Mouse (Mus musculus) lung, postnatal 25 days (tissue): ENCODE data around the gene 1600014C10Rik.
A peak's percentile ranks its signal among the peaks of the same experiment; 100 is the strongest.

Source experiments
- DNase-seq: peaks from one replicate; pipeline ENCODE4 v3.0.0; 2022; ENCODE audit warnings: low spot score

Gene 1600014C10Rik

DNA sequence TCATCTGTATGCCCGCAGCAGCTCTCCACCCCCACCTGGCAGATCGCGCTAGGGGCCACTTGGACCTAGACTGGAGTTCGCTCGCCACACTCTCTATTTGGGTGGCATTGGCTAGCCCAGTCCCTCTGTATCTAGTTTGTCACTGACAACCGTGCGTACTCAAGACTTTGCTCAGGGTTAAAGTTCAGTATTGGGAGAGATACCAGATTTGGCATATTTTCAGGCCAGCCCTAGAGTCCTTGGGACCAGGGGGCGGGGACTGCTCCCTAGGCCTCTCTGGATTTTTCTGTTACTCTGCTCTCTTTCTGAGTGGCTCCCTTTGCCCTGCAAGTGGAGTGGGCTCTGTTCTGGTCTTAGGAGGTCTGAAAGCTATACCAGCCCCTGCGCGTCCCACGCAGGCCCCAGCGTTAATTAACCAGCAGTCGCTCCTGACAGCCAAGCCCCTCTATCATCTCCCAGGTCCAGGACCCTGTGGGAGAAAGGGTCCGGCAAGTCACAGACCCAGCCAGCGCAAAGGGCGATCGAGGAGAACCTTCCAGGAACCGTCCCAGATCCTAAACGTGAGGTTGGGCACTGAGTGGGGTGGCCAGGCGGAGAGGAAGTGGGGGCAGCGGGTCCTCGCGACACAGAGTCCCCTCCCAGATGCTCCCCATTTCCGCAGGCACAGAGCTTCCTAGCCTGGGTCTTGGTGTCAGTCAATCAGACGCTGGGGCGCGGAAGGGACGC is at the start of gene 1600014C10Rik:
1600014C10Rik (plus strand) TSS at position 256 of the 726 bp plus-strand sequence.
- DNase-seq = no peak

DNA sequence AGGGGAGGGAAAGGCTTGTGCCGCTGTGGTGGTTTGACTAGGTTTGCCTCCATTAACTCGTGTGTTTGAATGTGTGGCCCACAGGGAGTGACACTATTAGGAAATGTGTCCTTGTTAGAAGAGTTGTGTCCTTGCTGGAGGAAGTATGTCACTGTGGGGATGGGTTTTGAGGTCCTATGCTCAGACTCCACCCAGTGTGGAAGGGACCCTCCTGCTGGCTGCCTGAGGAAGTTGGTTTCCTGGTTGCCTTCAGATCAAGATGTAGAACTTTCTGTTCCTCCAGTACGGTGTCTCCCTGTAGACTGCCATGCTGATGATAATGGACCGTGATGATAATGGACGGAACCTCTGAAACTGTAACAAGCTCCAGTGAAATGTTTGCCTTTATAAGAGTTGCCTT is 48.5 kb upstream of the 1600014C10Rik start:
- no peak for DNase-seq

DNA sequence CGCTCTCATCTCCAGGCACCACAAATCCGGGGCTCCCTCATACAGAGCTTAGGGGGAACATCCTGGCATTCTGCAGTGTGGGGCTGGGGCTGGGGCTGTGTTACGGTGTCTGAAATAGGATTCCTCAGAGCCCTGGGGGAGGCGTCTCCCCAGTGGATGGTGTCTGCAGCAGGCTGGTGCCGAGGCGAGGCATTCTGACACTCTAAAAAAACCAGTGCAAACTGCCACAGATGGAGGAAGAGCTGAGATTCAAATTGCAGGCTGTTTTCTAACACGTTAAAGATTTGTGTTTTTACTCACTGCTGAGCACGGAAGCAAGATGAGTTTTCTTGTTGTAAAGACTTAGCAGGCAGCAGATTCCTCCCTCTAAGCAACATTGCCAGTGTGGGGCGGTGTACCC is 42.7 kb upstream of the 1600014C10Rik start:
- DNase-seq = no peak

DNA sequence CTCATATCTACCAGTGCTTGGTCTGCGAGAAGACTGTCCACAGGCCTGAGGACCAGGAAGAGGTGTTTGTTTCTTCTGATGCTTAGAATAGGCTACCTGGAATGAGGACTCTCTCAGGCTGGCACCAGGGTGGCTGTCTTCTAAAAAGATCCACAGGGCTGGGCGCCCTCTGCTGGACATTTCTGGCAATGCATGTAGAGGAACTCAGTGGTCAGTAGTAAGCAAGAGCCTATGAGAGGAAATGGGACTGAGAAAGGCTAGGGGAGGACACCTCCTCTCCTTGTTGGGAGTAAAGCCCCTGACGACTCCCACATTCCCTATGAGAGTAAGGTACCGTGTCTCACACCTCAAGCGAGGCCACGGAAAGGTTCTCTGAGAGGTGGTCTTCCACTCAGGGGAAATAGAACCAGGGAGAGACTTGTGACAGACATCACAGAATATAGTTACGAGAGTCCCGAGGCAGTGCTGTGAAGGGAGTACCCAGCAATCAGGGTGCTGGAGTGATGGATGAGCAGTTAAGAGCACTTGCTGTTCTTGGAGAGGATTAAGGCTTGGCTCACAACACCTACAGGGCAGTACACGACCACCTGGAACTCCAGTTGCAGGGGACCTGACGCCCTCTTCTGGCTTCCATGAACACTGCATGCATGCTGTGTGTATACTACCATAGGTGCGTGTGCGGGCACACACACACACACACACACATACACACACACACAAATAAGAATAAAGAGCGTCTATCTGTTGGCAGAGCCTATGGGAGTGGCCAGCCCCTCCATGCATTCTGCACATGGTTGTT is 41.1 kb upstream of the 1600014C10Rik start:
- peak; percentile 80 for DNase-seq

DNA sequence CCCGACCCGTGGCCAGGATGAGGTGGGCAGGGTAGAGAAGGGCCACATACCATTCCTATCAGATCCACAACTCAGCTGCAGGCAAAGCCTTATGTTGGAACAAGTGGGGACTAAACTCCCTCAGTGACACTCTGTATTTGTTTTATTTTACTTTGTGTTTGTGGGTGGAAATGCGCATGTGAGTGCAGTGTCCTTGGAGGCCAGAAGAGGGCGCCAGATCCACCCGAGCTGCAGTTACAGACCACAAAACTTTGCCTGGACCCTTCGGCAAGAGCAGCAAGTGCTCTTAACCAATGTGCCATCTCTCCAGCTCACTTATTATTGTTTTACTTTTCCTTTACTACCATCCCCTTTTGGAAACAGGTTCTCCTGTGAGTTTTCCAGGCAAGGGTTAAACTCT is 35.5 kb upstream of the 1600014C10Rik start:
- no peak for DNase-seq

DNA sequence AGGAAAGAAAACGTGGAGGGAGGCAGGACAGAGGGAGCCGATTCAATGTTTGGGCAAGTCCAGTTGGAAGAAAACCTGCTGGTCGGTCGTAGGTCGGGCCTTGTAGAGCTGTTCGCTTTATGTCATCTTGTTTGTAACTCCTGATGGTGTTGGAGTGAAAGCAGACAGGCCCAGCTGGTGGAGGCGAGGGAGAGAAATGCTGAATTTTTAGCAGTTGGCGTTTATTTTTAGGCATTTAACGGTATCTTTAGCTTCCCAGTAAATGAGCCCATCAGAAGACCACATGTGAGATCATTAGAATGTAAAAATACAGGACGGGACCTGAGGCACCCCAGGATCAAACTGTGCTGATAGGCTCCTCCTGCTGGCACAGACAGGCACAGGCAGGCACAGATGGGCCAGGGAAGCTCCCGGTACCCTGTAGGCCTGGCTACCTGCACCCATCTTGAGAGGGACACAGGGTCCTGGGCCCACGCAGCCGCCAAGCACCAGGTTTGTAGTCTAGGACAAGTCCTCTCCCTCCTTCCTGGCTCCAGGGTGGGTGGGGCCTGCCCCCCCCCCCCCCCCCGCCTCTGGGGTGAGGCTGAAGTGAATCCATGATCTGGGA is 31.2 kb upstream of the 1600014C10Rik start:
- DNase-seq = no peak

DNA sequence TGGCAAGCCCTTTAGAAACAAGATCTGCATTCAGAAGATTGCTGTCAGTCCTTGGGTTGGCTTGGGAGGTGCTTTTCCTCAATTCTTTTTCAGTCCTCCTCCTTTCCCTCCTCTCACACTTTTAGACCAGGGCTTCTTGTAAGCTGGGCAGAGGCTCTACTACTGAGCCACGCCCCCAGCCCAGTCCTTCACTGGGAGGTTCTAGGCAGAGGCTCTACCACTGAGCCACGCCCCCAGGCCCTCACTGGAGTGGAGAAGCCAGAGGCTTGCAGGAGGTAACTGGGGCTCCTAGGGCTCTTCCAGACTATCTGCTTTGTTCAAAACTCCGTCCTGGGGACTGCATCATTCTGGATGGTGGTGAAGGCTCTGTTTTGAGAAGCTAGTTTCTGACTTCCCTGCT is 30.4 kb upstream of the 1600014C10Rik start:
- DNase-seq = no peak

DNA sequence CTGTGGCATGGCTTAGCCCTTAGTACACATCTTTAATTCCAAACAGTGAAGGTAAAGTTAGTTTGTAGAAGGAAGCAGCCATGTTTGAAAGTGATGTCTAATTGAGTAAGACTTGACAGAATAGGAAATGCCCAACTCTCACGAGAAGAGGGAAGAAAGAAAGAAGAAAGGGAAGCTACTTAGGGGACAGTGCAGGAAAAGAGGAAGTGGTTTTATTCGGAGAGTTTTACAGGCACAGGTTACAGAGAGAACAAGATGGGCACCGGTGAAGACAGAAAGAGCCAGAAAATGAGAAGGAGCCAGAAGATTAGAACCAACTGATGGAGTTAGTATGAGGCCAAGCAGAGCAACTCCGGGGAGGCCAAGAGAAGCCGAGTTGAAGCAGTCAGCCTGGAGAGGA is 27.2 kb upstream of the 1600014C10Rik start:
- peak; percentile 10 for DNase-seq

DNA sequence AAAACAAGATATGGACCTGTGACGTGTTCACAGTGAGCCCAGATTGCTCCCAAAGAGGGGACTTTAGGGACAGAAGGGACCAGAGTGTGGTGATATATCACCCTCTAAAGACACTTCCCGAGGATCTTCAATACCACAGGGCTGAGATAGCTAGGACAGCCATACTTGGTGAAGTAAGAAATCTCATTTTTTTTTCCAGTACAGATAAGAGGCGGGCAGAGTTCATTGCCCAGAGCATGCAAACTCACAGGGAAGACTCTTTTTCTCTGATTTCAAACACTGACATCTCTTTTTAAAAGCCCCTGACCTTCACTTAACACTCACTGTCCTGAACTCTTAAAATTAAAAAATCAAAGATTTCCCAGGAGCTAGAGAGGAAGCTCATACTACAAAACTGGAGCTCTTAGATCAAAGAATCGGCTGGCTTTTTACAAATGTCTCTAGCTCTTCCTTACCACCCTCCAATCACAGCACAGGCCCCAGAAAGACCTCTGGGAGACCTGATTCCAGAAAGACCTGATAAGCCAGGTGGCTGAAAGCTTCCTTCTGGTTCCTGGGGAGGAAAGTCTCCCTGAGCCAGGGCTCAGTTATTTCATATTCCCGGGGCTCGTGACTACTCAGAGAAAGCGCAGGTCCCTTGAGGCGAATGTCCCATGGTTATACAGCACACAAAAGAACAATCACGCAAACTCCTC is 24.1 kb upstream of the 1600014C10Rik start:
- no peak for DNase-seq

DNA sequence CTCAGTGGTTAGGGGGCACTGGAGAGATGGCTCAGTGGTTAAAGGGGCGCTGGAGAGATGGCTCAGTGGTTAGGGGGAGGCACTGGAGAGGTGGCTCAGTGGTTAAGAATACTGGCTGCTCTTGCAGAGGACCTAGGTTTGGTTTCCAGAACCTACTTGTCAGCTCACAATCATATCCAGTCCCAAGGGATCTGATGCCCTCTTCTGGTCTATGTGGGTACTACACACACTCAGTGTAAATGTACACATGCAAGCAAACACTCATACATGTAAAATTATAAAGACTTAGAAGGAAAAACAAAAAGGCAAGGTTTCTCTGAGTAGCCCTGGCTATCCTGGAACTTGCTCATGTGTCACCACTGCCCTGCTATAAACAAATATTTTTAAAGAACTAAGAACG is 21.6 kb upstream of the 1600014C10Rik start:
- DNase-seq = no peak

DNA sequence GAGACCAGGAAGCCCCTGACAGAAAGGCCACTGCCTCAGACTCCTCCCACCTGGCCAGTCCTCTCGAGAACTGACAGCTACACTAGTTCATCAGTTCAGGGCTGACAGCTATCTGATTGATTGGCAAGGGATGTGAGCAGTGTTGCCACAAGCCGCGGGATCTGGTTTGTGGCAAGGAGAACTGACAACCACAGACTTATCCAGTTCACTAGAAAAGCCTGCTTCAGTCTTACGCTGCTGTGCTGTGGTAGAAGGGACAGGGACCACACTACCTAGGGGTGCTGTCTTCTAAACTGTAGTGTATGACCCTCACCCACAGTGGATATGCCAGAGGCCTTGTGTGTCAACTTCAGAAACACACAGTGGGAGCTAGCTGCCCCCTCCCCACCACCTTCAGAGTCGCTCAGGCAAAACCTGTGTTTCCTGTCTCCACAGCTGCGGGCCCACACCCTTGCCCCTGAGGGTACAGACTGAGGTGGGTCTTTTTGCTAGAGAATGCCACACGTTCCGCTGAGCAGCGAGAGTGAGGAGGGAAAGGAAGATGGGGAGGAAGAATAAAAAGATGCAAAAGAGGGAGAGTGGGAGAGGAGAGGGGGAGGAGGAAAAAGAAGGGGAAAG is 19.5 kb upstream of the 1600014C10Rik start:
- DNase-seq = no peak

DNA sequence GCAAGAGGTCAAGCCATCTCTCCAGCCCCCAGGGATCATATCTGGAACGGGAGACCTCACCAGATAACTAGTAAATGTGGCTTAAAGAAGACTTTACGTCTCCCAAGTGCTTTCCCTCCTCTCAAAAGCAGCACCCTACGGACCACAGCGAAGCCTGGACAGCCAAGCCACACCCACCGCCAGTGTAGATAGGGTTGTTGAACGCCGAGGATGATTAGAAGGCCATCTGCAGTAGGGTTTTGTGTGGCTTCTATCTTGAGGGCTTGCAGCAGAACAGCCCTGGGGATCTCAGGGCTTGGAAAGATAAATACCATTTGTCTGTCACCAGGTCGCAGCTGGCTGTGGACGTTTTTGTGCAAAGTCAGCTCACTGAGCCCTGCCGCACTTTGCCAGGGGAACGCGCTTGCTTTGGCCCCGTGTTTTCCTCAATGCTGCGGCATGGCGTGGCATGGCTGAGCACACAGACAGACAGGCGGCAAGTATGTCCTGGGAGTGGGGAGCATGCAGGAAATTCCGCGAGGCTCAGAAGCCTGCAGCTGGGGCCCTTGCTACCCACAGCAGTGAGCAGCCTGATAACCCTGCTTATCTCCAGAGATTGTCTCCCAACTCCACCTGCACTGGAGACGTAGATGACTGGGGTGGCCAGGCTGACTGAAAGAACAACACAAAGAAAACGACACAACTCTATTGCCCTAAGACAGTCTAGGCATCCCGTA is 15.9 kb upstream of the 1600014C10Rik start:
- no peak for DNase-seq

DNA sequence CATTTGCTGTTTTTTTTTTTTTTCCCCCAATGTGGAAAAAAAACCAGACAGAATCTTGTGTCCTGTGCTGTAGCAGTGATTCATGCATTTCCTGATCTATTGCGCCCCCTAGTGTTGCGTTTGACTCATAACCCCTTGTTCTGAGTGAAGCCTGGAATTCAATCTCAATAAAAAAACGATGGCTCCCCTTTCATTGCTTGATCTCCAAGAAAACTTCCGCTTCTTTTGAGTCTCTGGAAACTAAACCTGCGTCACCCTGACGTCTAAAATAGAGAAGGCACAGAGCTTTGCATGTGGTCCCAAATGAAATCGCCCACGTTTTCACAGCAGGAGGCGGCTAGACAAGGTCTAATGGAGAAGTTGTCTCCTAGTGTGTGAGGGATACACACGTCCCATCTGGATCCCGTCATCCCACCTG is 15.3 kb upstream of the 1600014C10Rik start:
- DNase-seq = peak; percentile 46

DNA sequence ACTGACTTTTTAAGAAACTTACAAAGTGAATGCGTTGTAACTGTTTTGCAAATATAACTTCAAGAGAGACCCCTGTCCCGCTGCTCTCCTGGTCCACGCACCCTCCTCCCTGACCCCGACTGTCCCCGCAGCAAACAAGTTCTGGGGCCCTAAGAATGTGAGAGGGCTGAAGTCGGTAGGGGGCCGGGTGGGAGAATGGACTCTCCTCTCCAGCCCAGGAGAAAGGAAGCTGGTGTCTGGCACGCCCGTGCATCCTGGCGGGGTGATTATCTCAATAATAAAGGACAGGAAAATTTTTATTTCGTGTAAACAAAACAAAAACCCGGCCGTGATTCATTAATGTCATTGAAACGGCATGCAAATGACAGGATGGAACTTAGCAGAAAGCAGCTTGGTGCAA is 9.1 kb upstream of the 1600014C10Rik start:
- no peak for DNase-seq

DNA sequence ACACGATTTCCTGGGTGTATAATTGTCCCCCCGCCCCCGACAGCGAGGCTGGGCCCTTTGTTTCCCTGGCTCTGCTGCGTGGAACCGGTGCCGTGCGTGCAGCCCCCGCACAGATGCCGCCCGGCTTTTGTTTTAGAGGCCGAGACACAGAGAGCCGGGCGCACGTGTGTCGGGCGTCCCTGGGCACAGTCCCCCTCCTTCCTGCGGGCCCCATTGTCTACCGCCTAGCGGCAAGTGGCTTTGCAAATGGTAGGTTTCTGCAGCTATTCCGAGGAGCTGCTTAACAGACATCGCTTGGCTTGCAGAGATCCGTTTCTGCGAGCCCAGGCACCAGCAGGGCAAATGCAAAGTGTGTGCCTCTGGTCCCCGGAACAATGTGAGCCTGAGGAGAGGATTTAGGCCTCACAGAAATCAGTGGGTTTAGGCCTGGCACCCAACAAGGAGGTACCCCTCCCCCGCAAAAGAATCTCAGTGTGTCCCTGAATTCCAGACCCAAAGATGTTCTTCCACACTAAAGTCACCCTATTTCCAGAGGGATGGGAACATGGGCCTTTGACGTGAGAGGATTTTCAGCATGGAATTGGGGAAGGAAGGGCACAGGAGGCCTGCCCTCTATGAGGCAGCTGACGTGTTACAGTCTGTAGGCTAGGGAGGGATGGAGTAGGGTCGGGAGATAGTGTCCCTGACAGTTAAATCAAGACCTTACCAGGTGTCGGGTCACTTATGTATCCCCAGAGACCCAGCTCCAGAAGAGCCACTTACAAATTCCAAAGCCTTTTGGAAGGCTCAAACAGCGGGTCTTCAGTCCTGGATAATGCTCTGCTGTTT is 8.5 kb upstream of the 1600014C10Rik start:
- no peak for DNase-seq

DNA sequence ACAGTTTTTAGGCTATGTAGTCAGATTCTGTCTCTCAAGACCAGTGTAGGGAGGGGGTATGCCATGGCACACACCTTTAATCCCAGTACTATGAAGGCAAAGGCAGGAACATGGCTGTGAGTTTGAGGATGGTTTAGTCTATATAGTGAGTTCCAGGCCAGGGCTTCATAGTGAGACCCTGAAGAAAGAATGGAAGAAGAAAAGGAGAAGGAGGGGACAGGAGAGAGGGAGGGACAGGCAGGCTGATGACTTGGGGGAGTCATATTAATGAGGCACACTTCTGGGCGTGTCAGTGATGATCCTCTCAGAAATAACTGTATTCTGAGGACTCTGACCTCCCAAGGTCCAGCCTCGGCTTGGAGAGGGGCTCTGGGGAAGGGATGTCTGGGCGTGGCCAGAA is 7.0 kb upstream of the 1600014C10Rik start:
- DNase-seq = no peak

DNA sequence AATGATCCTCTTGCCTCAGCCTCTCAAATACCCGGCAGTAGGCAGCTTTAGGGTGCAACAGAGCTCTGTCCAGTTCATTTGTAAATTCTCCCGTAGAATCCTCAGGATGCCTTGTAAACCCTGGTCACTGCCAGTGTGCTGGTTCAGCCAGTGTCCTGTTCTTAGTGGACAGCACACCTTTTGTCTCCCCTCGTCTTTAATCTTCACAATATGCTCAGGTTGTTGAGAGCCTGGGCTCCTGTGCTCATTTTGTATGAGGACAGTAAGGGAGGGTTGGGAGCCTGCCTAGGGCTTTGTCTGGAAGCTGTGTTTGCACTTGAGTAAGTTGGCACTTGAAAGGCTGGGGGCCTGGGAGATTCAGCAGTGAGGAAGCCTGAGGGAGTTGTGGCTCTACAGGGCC is 3.1 kb upstream of the 1600014C10Rik start:
- no peak for DNase-seq

DNA sequence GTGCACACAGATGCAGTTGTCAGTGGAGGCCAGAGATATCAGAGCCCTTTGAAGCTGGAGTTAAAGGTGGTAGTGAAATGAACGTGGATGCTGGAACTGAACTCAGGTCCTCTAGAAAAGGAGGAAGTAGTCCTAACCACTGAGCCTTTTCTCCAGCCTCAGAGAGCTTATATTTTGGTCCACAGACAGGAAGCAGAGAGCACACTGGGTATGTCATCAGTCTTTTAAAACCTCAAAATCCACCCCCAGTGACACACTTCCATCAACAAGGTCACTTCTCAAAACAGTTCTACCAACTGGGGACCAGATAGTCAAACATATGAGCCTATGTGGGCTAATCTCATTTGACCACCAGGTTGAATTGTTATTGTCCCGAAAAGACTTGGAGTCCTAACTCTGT is 1.7 kb upstream of the 1600014C10Rik start:
- DNase-seq = no peak

DNA sequence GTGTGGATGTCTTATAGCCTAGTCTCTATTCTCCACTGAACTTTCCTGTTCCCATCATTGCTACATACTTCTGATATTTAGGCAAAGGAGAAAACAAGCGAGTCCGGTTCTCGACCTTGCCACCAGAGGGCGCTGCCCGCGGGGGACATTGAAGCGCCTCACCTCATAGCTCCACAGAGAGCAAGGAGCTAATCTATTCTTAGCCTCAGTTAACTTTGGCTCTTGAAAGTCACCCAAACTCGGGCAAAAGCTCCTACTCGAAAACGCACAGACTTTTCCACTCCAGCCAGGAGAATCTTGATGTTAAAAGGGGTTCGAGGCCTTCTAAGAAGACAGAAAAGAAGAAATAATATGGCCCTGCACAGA is 438 bp upstream of the 1600014C10Rik start:
- DNase-seq = peak; percentile 84

DNA sequence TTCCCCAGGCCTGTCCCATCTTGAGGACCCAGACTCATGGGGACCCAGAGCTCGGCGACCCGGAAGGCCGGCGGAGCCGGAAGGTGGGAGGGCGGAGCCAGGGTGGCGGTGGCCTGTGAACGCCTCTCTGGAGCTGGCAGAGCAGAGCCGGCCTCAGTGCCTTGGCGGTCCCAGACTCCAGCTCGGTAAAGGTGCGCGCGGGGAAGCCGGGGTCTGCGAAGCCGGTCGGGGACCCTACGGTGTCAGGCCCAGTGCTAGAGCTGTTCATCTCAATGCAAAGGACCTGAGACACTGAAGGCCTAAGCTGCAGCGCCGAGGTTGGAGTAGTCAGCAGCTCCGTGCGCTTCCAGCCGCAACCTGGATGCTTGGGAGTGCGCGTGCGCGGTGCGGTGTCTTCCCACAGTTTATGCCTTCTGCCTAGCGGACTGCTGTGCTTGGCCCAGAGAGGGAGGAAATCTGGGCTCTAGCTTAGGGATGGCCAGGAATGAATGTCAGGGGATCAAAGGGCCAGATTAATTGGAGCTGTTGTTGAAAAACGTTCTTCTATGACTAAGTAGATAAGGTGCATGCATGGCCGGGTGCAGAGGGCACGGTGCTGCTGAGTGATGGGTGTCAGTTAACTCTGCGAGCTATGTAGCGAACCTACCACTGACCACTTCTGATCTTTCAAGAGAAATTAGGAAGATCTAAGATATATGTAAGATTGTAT is 846 bp downstream of the 1600014C10Rik start:
- DNase-seq = peak; percentile 80
